Mouse (Mus musculus) cerebellum, adult 18-20 months (tissue): Measurements from ENCODE around the gene 2010111I01Rik.

Experiments
- DNase-seq, 2 experiments: peaks; one replicate each; pipeline ENCODE4 v3.0.0; 2021

Gene 2010111I01Rik

DNA sequence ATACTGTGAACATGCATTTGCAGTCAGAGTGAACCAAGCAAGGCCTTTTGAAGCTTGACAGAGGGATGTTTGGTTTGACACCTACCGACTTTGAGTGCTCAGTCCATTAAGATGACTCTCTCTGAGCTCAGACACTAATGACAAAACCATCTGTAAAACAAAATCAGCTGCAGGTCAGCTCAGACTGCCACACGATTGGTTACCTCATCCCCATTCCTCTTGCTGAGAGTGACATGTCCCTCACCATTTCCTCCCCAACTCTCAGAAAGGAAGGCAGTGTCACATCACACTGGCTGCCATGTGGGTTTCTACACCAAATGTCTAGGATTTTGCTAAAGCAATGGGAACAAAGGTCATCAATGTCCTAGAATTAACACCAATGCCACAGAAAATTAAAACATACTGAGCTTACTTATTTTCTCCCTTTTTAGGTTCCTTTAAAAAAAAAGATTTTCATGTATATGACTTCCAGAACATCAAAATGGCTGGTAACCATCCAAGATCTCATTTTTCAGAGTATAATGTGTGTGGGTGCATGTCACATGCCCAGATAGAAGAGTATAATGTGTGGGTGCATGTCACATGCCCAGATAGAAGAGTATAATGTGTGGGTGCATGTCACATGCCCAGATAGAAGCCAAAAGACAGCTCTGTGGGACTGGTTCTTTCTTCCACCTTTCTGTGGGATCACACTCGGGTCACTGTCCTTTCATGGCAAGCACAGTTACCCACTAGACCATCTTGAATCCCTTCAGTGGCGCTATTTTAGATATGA is 395.6 kb downstream of the 2010111I01Rik start:
- DNase-seq, result no peak

DNA sequence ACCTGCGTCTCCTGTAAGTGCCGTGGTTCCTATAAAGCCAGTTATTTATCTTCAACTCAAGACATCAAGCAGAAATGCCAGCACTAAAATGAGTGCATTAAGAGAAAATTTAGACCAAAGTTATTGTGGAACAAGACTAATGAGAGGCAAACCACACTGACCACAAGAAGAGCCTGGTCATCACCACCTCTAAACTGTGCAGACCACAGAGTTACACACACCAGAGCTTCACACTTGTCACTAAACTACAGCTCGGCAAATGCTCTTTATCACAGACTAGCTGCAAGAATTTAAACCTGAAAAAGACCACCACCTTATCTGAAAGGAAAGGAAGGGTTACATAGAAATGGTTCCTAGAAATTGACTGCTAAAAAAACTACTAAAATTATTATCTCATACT is 397.1 kb downstream of the 2010111I01Rik start:
- no peak for DNase-seq

DNA sequence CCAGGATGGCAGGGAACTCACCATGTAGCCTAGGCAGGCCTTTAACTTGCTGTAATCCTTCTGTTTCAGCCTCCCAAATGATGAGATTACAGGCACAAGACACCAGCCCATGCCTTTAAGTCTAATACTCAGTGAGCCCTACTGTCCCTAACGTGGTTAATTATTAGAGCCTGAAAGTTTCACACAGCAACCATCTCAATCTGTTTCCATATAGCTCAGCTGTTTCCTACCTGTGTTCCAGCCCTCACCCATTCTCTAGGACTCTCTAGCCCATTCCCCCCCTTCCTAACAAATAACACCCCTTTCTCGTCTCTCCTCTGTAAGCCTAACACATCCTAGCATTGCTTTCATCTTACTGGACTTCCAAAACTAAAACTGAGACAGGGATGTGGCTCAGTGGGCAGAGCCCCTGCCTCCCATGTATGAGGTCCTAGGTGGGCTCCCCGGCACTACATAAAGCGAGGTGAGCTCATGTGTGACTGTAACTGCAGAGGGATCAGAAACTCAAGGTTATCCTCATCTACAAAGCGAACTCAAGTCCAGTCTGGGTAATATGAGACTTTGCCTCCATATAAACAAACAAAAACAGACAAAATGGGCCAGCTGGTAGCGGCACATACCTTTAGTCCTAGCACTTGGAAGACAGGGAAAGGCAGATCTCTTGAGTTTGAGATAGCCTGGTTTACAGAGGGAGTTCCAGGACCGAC is 408.9 kb downstream of the 2010111I01Rik start:
- DNase-seq, result no peak
